Mouse (Mus musculus): ENCODE results near the gene S100a9.

GRCm38 (mm10) chr3:90657405-90657804 is 38.1 kb downstream of the S100a9 start:
- TF ChIP-seq ZNF384 (IDR thresholded peaks at IDR 0.05; ENCODE audit: low read depth, low read length): no peak
- TF ChIP-seq MAFK (IDR thresholded peaks at IDR 0.05; ENCODE audit: insufficient read depth, low read depth, low read length): no peak
- TF ChIP-seq CHD2 (IDR thresholded peaks at IDR 0.05; ENCODE audit: low read depth, low read length): no peak
- no peak for TF ChIP-seq ZC3H11A (IDR thresholded peaks at IDR 0.05; ENCODE audit: borderline replicate concordance, low read depth, low read length)

Data from ES-E14 (cell line).